Mouse (Mus musculus) olfactory bulb, adult 2 months (tissue): ENCODE data around the gene Lats2.

Experiments used
- CTCF ChIP-seq: fragments of 200-500 bp; IDR thresholded peaks from 2 replicates; pipeline ENCODE4 v1.5.1; 2012; ENCODE audit warnings: low read depth, mild to moderate bottlenecking, low read length, moderate library complexity; ENCODE audit not compliant: insufficient read depth
- POLR2A ChIP-seq: fragments of 200-500 bp; IDR thresholded peaks from 2 replicates; pipeline ENCODE4 v1.6.1; 2012; ENCODE audit warnings: mild to moderate bottlenecking, low read depth, low read length, moderate library complexity; ENCODE audit not compliant: insufficient read depth

GRCm38 (mm10) chr14:57740651-57741050 is 17.5 kb downstream of the Lats2 start:
- TF ChIP-seq POLR2A, result no peak
- no peak for TF ChIP-seq CTCF
